ENCODE assay signal across 19 mouse cellular contexts in the genomic region with DNA sequence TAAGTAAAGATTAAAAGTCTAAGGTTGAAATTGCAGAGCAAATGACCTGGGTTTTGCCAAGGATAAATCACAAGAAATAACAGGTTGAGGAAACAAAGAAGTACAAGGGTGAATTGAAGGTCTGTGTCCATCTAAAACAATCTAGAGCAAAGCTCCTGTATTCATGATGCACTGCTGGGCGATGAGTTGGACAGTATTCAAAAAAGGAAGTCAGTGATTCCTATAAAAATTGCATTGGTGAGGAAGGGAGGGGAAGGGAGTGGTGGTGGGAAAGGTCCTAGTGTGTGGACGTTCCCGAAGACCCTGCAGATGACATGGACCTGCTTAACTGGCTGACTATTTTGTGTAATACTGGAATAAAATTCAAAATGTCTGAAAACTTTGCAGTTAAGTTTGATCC. TPM values are rescaled to one million over a fixed set of nuclear protein-coding genes. Genes with fewer than 3 reads are reported as not detected.
DNase-seq lines count a peak whose midpoint lies in the region; ATAC-seq lines count a peak whose summit lies in the region.
"Had no signal": no experiment of that assay in that cellular context is flagged by ENCODE, and none has a peak within 500 bp of the region (broad histone marks: within the 10 kb centered on the region; RNA-seq: fewer than 3 reads in every experiment).

No protein-coding gene starts in this region.

- H3K9me3 ChIP-seq in forebrain, embryonic 15.5 days = no peaks in the 10 kb centered on the region
- H3K9me3 ChIP-seq: embryonic facial prominence, embryonic 15.5 days; heart, embryonic 15.5 days; hindbrain, embryonic 13.5 days had no signal

- H3K4me3 ChIP-seq in forebrain, embryonic 15.5 days = no peak overlapping the region
- H3K4me3 ChIP-seq: embryonic facial prominence, embryonic 15.5 days; heart, adult 2 months; heart, embryonic 15.5 days; hindbrain, embryonic 13.5 days had no signal

- no peak for ATAC-seq in forebrain, embryonic 15.5 days (replicated peaks)
- ATAC-seq: forebrain, embryonic 16.5 days had no signal

- no peak overlapping the region for H3K4me2 ChIP-seq in forebrain, embryonic 15.5 days (replicated peaks)
- H3K4me2 ChIP-seq: embryonic facial prominence, embryonic 15.5 days; heart, embryonic 11.5 days; heart, embryonic 15.5 days; hindbrain, embryonic 13.5 days had no signal

- 92% methylated on average over 3 of the region's 3 CpGs for WGBS in forebrain, embryonic 15.5 days

- intact Hi-C loops in left cerebral cortex, postnatal 10 days (cut with DNase I) = no loop called here

- H3K9ac ChIP-seq in forebrain, embryonic 15.5 days (replicated peaks) = no peak overlapping the region
- H3K9ac ChIP-seq: embryonic facial prominence, embryonic 15.5 days; heart, embryonic 15.5 days; hindbrain, embryonic 13.5 days had no signal

- H3K27me3 ChIP-seq in forebrain, embryonic 15.5 days = no peaks in the 10 kb centered on the region
- H3K27me3 ChIP-seq: embryonic facial prominence, embryonic 15.5 days; heart, embryonic 15.5 days; hindbrain, embryonic 13.5 days had no signal

- peak; percentile 18 for DNase-seq in cerebellum, adult 11 months
- DNase-seq in cerebellum, adult 18-20 months = peak; percentile 32 to 42
- peak; percentile 46 for DNase-seq in cerebellum, adult 9-11 months
- no peak for DNase-seq in heart, adult 18-20 months
- no peak for DNase-seq in left cerebral cortex, postnatal 10 days (ENCODE audit: extremely low spot score in 1 of 2, low spot score in 2 of 2)
- DNase-seq: adrenal gland, adult 8-10 months; adrenal gland, postnatal 36 days; embryo, embryonic 11 days; gastrocnemius, postnatal 10 days; heart, adult 2 months; heart, postnatal 14 days; kidney, adult 11 months had no signal

- H3K4me1 ChIP-seq in forebrain, embryonic 15.5 days = peaks cover 3% of the 10 kb centered on the region

- H3K27ac ChIP-seq in forebrain, embryonic 15.5 days (replicated peaks) = no peak overlapping the region
- H3K27ac ChIP-seq: embryonic facial prominence, embryonic 15.5 days; heart, adult 2 months; heart, embryonic 15.5 days; hindbrain, embryonic 13.5 days; hindbrain, postnatal 0 days had no signal

- H3K36me3 ChIP-seq in forebrain, embryonic 15.5 days = peaks cover 11% of the 10 kb centered on the region

RNA-seq across cellular contexts. Expression of a gene that starts 6.1 kb away (rescaled TPM):
- 1 to 10 TPM; 4.9 to 6.1 TPM for total RNA-seq in heart, adult 18-20 months (2021)
- 32.0 and 32.6 TPM in 2 replicates for polyA plus RNA-seq in forebrain, embryonic 15.5 days (2015; fragmentation: Nextera tagmentation; extraction: Ambion mirVana)
- 10 to 100 TPM; 27.3 to 29.9 TPM for total RNA-seq in left cerebral cortex, postnatal 10 days (2021)

RNA-seq across cellular contexts. Expression of a gene that starts 6.2 kb away (rescaled TPM):
- 10 to 100 TPM; 25.8 to 30.4 TPM for total RNA-seq in heart, adult 18-20 months (2021)
- 72.6 and 77.0 TPM in 2 replicates for polyA plus RNA-seq in forebrain, embryonic 15.5 days (2015; fragmentation: Nextera tagmentation; extraction: Ambion mirVana)
- 10 to 100 TPM; 23.5 to 24.7 TPM for total RNA-seq in left cerebral cortex, postnatal 10 days (2021)

RNA-seq across cellular contexts. Expression of a gene that starts 49.6 kb away (rescaled TPM):
- under 1 TPM; 0.15 to 0.26 TPM for total RNA-seq in heart, adult 18-20 months (2021)
- 1.5 and 1.7 TPM in 2 replicates for polyA plus RNA-seq in forebrain, embryonic 15.5 days (2015; fragmentation: Nextera tagmentation; extraction: Ambion mirVana)
- total RNA-seq in left cerebral cortex, postnatal 10 days (2021) = 1 to 10 TPM; 4.6 to 5.9 TPM

Comparison
In these comparisons a context has a peak if more than half of its experiments do, and no peak if none do; other contexts are left out.
1. DNase-seq: peak in cerebellum, adult 11 months (single experiment), cerebellum, adult 18-20 months (2 of 2) and cerebellum, adult 9-11 months (single experiment); none in heart, adult 18-20 months (0 of 2) and left cerebral cortex, postnatal 10 days (0 of 2).
2. RNA of a gene that starts 49.6 kb away (total RNA-seq): 4.6 to 5.9 TPM in left cerebral cortex, postnatal 10 days; 0.15 to 0.26 TPM in heart, adult 18-20 months; every median in the first group is over 4 times any median in the second.